Comparison of ENCODE assay signal across 8 mouse cellular contexts in genomic region chr5:66323603-66324002, GRCm38 (mm10).
DNase-seq lines count a peak whose midpoint lies in the region.
"Had no signal": no experiment of that assay in that cellular context is flagged by ENCODE, and none has a peak within 500 bp of the region (broad histone marks: within the 10 kb centered on the region; RNA-seq: fewer than 3 reads in every experiment).

No protein-coding gene starts in this region.

- DNase-seq in frontal cortex, adult 2 months (ENCODE audit: extremely low spot score in 1 of 2, low spot score in 1 of 2): peak; percentile 88 to 92
- peak; percentile 35 for DNase-seq in gastrocnemius, postnatal 14 days
- DNase-seq in heart, postnatal 10 days: peak; percentile 74 to 75
- peak; percentile 90 for DNase-seq in right cerebral cortex, adult 18-20 months
- no peak for DNase-seq in c-Kit-positive CD71-positive TER-119-positive erythroid progenitor cells, embryonic 14.5 days (ENCODE audit: low spot score)
- no peak for DNase-seq in thymus, postnatal 10 days (ENCODE audit: low spot score in 2 of 2)
- no peak for DNase-seq in urinary bladder, adult 18-20 months (ENCODE audit: low spot score in 2 of 2)
- DNase-seq: kidney, postnatal 36 days had no signal

- intact Hi-C loops in gastrocnemius, postnatal 14 days (cut with DNase I; ENCODE audit: low total_unique reads): no loop called here
- intact Hi-C loops in heart, postnatal 10 days (cut with DNase I): loop anchor here (2.0 to 5.0 kb wide), 2 partner anchors 44 to 61 kb away; no protein-coding TSS in a partner anchor

Comparison
In these comparisons a context has a peak if more than half of its experiments do, and no peak if none do; other contexts are left out.
1. DNase-seq: peak in frontal cortex, adult 2 months (2 of 2), gastrocnemius, postnatal 14 days (single experiment), heart, postnatal 10 days (2 of 2) and right cerebral cortex, adult 18-20 months (single experiment); none in c-Kit-positive CD71-positive TER-119-positive erythroid progenitor cells, embryonic 14.5 days (single experiment), thymus, postnatal 10 days (0 of 2) and urinary bladder, adult 18-20 months (0 of 2).